Mouse (Mus musculus) heart, adult 2 months (tissue): ENCODE measurements around the gene Gpr15.

Experiments used
- CTCF ChIP-seq: fragments of 200-600 bp; IDR thresholded peaks from 2 replicates; pipeline ENCODE4 v1.8.1; 2022; ENCODE audit warnings: antibody characterized with exemption, mild to moderate bottlenecking, moderate library complexity
- EP300 ChIP-seq: fragments of 200-500 bp; IDR thresholded peaks from 2 replicates; pipeline ENCODE4 v1.6.1; 2011; ENCODE audit warnings: low read depth, low read length, control low read depth; ENCODE audit not compliant: insufficient read depth
- POLR2A ChIP-seq: fragments of 200-500 bp; IDR thresholded peaks from 2 replicates; pipeline ENCODE4 v1.6.1; 2011; ENCODE audit warnings: mild to moderate bottlenecking, low read depth, low read length, control low read depth; ENCODE audit not compliant: insufficient read depth

GRCm38 (mm10) chr16:58688534-58688933 lies 30.3 kb downstream of the Gpr15 start:
- TF ChIP-seq CTCF (no peak), EP300 (no peak), POLR2A (no peak)
